Mouse (Mus musculus): ENCODE results near the gene Rasgrp4. TPM values are rescaled to one million over a fixed set of nuclear protein-coding genes. Genes with fewer than 3 reads are reported as not detected.

Rasgrp4 gene
- polyA plus RNA-seq, 1 experiment from 2014 or later, result 0.70 TPM

DNA sequence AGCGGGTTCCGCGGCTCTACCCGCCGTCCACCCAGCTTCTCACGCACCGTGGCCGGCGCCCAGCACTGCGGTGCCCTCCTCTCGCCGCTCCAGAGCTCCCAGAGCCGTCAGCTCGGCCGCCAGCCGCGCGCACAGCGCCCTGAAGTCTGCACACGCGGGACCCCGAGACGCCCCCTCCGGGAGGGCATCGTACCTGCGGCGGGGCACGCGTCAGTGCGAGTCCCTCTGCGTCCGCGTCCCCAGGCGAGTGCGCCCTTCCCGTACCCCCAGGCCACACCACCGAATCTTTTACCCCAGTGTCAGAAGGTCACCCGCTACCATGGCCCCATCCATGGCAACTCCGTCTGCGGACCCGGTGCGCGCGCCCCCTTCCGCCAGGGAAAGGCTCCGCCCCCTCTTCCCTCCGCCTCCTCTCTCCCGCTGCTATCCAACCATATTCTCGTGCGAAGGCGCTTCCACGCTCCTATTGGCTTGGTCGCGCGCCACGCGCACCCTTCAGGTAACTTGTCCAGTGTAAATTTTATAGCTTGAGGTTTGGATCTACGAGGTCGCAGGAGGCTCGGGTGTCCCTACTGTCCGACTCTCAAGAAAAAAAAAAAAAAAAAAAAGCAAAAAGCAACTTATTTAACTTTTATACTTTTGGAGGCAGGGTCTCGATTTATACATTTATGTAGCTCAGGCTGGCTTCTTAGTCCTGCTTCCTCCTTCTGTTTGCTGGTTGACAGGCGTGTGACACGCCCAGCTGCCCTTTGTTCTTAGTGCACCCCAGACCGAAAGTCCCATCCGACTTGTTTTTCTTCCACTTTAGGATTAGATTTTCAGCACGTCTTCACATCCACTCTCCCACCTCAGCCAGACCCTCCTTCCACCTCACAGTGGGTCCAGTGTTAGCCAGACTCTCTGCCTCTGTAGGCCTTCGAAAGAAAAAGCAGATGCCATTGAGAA, 21.5 kb downstream of the Rasgrp4 start, which contains the start of gene Fam98c:
Fam98c (minus strand) TSS at position 397 of the 945 bp plus-strand sequence.
- peak within 1 kb of the TSS; percentile 69 for H3K9ac ChIP-seq (replicated peaks; ENCODE audit: low read length)
- peak within 1 kb of the TSS; percentile 72 for H3K4me3 ChIP-seq (replicated peaks; ENCODE audit: low read depth, low read length)
- no peaks in the 10 kb centered on the region for H3K27me3 ChIP-seq (ENCODE audit: control insufficient read depth, insufficient read depth, low read length)
- ATAC-seq (ENCODE audit: low FRiP score, low TSS enrichment), result peak; percentile 85
- peak within 1 kb of the TSS; percentile 87 for H3K27ac ChIP-seq (replicated peaks; ENCODE audit: low read depth, low read length)
- no peaks in the 10 kb centered on the region for H3K9me3 ChIP-seq (ENCODE audit: control insufficient read depth, low read length)
- WGBS, result 3% methylated on average over 67 of the region's 68 CpGs
- 0 out of 2 replicates have a peak, but pooled peaks cover 5% of the 10 kb centered on the region for H3K4me1 ChIP-seq (ENCODE audit: control insufficient read depth, insufficient read depth, low read length)
- peak within 1 kb of the TSS; percentile 92 for H3K4me2 ChIP-seq (ENCODE audit: low read length)
- H3K36me3 ChIP-seq (ENCODE audit: control insufficient read depth, insufficient read depth, low read length), result peaks cover 4% of the 10 kb centered on the region
- peak; percentile 93 for DNase-seq

DNA sequence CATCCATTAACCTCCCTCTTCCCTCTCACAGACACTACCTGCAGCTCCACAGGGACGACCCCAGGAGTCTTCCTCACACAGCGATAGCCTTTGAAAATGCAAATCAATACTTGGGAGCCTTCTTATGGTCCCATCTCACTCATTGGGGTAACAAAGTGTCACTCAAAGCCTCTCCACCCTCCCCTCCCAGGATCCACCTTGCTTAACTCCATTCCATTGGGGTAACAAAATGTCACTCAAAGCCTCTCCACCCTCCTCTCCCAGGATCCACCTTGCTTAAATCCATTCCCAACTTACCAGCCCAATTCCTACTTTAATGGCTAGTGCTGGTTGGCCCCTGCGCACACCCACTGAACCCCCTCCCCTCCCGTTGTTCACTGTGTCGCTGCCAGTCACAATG, 23.6 kb downstream of the Rasgrp4 start:
- no peak overlapping the region for H3K9ac ChIP-seq (replicated peaks; ENCODE audit: low read length)
- no peak overlapping the region for H3K27ac ChIP-seq (replicated peaks; ENCODE audit: low read depth, low read length)
- ATAC-seq (ENCODE audit: low FRiP score, low TSS enrichment) (no peak), DNase-seq (no peak)
- no peaks in the 10 kb centered on the region for H3K27me3 ChIP-seq (ENCODE audit: control insufficient read depth, insufficient read depth, low read length)
- no peak overlapping the region for H3K4me2 ChIP-seq (ENCODE audit: low read length)
- H3K36me3 ChIP-seq (ENCODE audit: control insufficient read depth, insufficient read depth, low read length), result peaks cover 18% of the 10 kb centered on the region
- no peaks in the 10 kb centered on the region for H3K9me3 ChIP-seq (ENCODE audit: control insufficient read depth, low read length)
- WGBS, result 2% methylated on average over 5 of the region's 5 CpGs
- no peak overlapping the region for H3K4me3 ChIP-seq (replicated peaks; ENCODE audit: low read depth, low read length)
- H3K4me1 ChIP-seq (ENCODE audit: control insufficient read depth, insufficient read depth, low read length), result 0 out of 2 replicates have a peak, but pooled peaks cover 5% of the 10 kb centered on the region

DNA sequence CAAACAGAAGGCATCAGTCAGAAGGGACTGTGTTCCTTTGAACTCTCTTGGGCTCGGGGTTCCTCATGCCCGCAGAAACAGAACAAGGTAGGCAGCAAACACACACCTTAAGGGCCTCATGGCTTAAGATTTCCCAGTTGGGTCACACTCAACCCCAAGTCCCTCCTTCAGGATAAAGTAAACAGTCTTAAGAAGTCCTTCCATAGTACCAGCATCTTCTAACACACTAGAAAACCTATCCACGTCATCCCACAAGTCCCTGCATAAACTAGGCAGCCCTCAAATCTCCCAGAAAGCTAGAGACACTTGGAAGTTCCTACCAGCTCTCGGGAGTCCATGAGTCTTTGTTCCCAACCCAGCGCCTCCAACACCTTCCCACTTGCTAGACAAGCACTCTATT, 27.6 kb downstream of the Rasgrp4 start:
- Histone ChIP-seq H3K4me2 (ENCODE audit: low read length) (no peak overlapping the region), H3K4me3 (replicated peaks; ENCODE audit: low read depth, low read length) (no peak overlapping the region)
- WGBS, result 82% methylated on average over 5 of the region's 5 CpGs

DNA sequence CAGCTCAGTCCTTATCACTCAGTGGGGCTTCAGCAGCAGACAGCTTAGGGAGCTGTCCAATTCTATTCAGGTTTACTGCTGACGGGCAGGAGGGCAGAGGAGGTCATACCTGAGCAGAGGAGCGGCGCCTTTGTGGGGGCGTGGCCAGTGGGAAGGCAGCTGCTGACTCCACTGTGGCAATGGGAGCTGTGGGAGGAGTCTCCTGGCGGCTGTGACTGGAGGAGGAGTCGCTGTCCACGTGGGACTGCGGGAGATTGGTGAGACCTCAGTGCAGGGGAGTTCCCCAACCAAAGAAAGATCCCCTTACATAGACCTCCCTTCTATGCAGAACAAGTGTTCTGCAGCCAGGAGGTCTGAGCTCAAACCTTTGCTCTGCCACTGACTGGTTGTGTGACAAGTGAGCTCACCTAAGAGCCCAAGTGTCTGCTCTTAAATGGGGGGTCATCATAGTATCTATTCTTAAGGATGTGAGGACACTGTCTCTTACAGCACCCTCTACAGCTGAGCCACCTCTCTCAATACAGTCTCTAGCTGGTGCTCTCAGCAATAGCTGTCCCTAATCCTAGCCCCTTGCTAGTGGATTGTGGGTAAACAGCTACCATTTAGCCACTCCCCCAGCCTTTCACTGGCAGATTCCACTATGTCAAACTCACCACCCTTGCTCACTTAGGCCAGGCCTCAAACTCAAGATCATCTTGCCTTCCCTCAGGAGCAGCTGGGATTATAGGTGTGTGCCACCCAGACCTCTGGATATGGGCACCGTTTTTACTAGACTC, 28.3 kb downstream of the Rasgrp4 start:
- no peaks in the 10 kb centered on the region for H3K9me3 ChIP-seq (ENCODE audit: control insufficient read depth, low read length)
- no peak overlapping the region for H3K9ac ChIP-seq (replicated peaks; ENCODE audit: low read length)
- ATAC-seq (ENCODE audit: low FRiP score, low TSS enrichment), result no peak
- 0 out of 2 replicates have a peak, but pooled peaks cover 4% of the 10 kb centered on the region for H3K4me1 ChIP-seq (ENCODE audit: control insufficient read depth, insufficient read depth, low read length)
- no peak overlapping the region for H3K4me3 ChIP-seq (replicated peaks; ENCODE audit: low read depth, low read length)
- 28% methylated on average over 9 of the region's 9 CpGs for WGBS
- H3K27me3 ChIP-seq (ENCODE audit: control insufficient read depth, insufficient read depth, low read length), result no peaks in the 10 kb centered on the region
- no peak overlapping the region for H3K27ac ChIP-seq (replicated peaks; ENCODE audit: low read depth, low read length)
- DNase-seq, result no peak
- H3K36me3 ChIP-seq (ENCODE audit: control insufficient read depth, insufficient read depth, low read length), result peaks cover 18% of the 10 kb centered on the region
- no peak overlapping the region for H3K4me2 ChIP-seq (ENCODE audit: low read length)

More for the DNA sequence above, 27.6 kb downstream of the Rasgrp4 start:
- Histone ChIP-seq H3K27me3 (ENCODE audit: control insufficient read depth, insufficient read depth, low read length) (no peaks in the 10 kb centered on the region), H3K36me3 (ENCODE audit: control insufficient read depth, insufficient read depth, low read length) (peaks cover 18% of the 10 kb centered on the region), H3K9ac (replicated peaks; ENCODE audit: low read length) (no peak overlapping the region), H3K9me3 (ENCODE audit: control insufficient read depth, low read length) (no peaks in the 10 kb centered on the region), H3K27ac (replicated peaks; ENCODE audit: low read depth, low read length) (no peak overlapping the region), H3K4me1 (ENCODE audit: control insufficient read depth, insufficient read depth, low read length) (no peaks in the 10 kb centered on the region)
- no peak for ATAC-seq (ENCODE audit: low FRiP score, low TSS enrichment)
- no peak for DNase-seq

DNA sequence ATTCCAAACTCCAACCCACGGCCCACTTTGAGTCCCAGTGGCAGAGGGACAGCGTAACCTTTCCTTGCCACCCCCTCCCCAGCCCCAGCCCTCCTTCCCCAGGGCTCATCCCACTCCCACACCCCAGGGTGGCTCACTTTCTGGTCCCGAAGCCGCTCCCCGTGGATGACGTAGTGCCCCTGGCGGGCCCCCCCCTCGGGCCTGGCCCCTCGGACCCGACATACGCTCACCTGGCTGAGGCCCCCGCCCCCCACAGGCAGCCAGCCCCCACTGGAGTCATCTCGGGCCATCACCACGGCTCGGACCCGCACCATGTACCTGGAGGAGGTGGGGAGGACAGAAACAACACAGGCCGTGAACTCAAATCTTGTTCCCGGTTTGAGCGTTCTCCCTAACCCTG, 33.0 kb downstream of the Rasgrp4 start:
- 10% methylated on average over 19 of the region's 19 CpGs for WGBS

DNA sequence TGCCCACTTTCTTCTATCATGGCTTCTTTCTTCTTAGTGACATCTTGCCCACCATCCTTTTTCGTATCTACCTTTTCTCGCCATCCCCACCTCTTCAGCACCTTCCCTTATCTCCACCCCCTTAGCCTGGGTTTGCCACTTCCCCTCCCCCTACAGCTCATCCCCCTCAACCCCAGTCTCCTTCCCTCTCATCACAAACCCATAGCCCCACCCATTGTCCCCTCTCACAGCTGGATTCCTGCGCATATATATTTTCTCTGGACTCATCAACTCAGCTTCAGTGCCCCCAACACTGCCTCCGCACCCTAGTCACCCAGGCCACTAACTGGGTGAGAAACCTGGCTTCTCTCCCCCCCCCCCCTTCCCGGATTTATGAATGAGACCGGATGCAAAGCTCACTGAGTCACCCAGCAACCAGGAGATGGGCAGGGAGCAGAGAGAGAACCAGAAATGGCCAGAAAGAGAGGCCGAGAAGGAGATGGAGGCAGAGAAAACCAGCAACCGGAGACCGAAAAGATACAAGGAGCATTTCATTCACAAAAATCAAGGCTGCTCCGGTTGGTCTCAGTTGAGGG, 33.6 kb downstream of the Rasgrp4 start:
- Histone ChIP-seq H3K27ac (replicated peaks; ENCODE audit: low read depth, low read length) (peak overlapping the region; percentile 92), H3K4me1 (ENCODE audit: control insufficient read depth, insufficient read depth, low read length) (peaks cover 25% of the 10 kb centered on the region), H3K9me3 (ENCODE audit: control insufficient read depth, low read length) (no peaks in the 10 kb centered on the region), H3K27me3 (ENCODE audit: control insufficient read depth, insufficient read depth, low read length) (peaks cover 26% of the 10 kb centered on the region), H3K36me3 (ENCODE audit: control insufficient read depth, insufficient read depth, low read length) (peaks cover 6% of the 10 kb centered on the region; the same call in 1 of the 2 replicates), H3K4me2 (ENCODE audit: low read length) (peak overlapping the region; percentile 71), H3K4me3 (replicated peaks; ENCODE audit: low read depth, low read length) (peak overlapping the region; percentile 70), H3K9ac (replicated peaks; ENCODE audit: low read length) (peak overlapping the region; percentile 70)
- ATAC-seq (ENCODE audit: low FRiP score, low TSS enrichment), result no peak
- WGBS, result under 1% methylated on average over 10 of the region's 10 CpGs
- DNase-seq, result no peak

More for the DNA sequence above, 33.0 kb downstream of the Rasgrp4 start:
- no peak for DNase-seq
- peak overlapping the region; percentile 70; the same call in 1 of the 2 replicates for H3K9ac ChIP-seq (replicated peaks; ENCODE audit: low read length)
- ATAC-seq (ENCODE audit: low FRiP score, low TSS enrichment), result no peak
- peaks cover 20% of the 10 kb centered on the region for H3K27me3 ChIP-seq (ENCODE audit: control insufficient read depth, insufficient read depth, low read length)
- H3K9me3 ChIP-seq (ENCODE audit: control insufficient read depth, low read length), result no peaks in the 10 kb centered on the region
- H3K36me3 ChIP-seq (ENCODE audit: control insufficient read depth, insufficient read depth, low read length), result peaks cover 2% of the 10 kb centered on the region
- H3K4me2 ChIP-seq (ENCODE audit: low read length), result peak overlapping the region; percentile 71
- peak overlapping the region; percentile 92; the same call in 1 of the 2 replicates for H3K27ac ChIP-seq (replicated peaks; ENCODE audit: low read depth, low read length)
- peak overlapping the region; percentile 70 for H3K4me3 ChIP-seq (replicated peaks; ENCODE audit: low read depth, low read length)
- peaks cover 25% of the 10 kb centered on the region for H3K4me1 ChIP-seq (ENCODE audit: control insufficient read depth, insufficient read depth, low read length)

DNA sequence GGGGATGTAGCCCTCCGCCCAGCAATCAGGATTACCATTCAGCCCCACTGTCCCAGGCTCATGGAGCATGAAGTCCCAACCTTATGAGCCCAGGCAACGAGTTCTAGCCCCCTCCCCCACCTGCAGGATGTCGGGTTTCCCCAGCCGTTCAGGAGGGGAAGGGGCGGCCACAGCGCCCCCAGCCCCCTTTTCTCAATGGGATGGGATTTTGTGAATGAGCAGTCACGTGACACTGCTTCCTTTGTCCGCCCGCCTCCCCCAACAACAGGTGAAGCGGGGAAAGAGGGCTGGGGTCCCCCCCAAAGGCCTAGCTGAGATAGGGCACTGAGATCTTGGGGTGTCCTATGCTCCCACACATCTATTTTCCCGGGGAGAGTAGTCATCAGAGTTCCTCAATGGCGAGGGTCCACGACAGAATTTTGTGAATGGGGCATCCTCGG, 34.2 kb downstream of the Rasgrp4 start:
- Histone ChIP-seq H3K36me3 (ENCODE audit: control insufficient read depth, insufficient read depth, low read length) (peaks cover 12% of the 10 kb centered on the region), H3K27ac (replicated peaks; ENCODE audit: low read depth, low read length) (peak overlapping the region; percentile 92), H3K4me3 (replicated peaks; ENCODE audit: low read depth, low read length) (peak overlapping the region; percentile 70), H3K4me1 (ENCODE audit: control insufficient read depth, insufficient read depth, low read length) (peaks cover 25% of the 10 kb centered on the region), H3K9ac (replicated peaks; ENCODE audit: low read length) (peak overlapping the region; percentile 70), H3K27me3 (ENCODE audit: control insufficient read depth, insufficient read depth, low read length) (peaks cover 32% of the 10 kb centered on the region), H3K9me3 (ENCODE audit: control insufficient read depth, low read length) (no peaks in the 10 kb centered on the region), H3K4me2 (ENCODE audit: low read length) (peak overlapping the region; percentile 71)
- WGBS, result 1% methylated on average over 14 of the region's 14 CpGs
- peak; percentile 16; the same call in 1 of the 2 replicates for ATAC-seq (ENCODE audit: low FRiP score, low TSS enrichment)
- DNase-seq, result peak; percentile 85
